Comparison of ENCODE assay signal across 15 mouse cellular contexts in the genomic region with DNA sequence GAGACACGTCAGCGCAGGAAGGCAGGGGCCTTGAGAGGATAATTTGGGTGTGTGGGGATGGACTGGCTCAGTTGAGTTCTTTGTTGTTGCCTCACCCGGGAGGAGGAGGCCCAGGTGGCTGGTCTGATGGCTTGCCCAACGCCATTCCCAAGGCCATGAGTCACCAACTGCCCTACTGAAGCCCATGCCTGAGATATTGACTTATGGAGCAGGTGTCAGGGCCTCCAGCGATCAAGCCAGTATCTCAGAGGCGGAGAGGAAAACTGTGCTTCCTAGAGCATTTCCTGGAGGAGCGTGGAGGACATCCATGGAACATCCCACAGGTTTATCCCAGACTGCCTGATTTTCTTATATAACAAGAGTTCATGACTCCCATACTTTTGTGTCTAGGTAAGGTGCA. TPM values are rescaled to one million over a fixed set of nuclear protein-coding genes. Genes with fewer than 3 reads are reported as not detected.
DNase-seq lines count a peak whose midpoint lies in the region; ATAC-seq and TF ChIP-seq lines count a peak whose summit lies in the region.
"Had no signal": no experiment of that assay in that cellular context is flagged by ENCODE, and none has a peak within 500 bp of the region (broad histone marks: within the 10 kb centered on the region; RNA-seq: fewer than 3 reads in every experiment).

No protein-coding gene starts in this region.

- H3K9me3 ChIP-seq in liver, postnatal 0 days (ENCODE audit: low read length) = no peaks in the 10 kb centered on the region
- no peaks in the 10 kb centered on the region for H3K9me3 ChIP-seq in stomach, embryonic 15.5 days
- H3K9me3 ChIP-seq: forebrain, embryonic 15.5 days; heart, embryonic 12.5 days; limb, embryonic 15.5 days had no signal

- no peak for TF ChIP-seq EP300 in liver, postnatal 0 days (IDR thresholded peaks at IDR 0.05; ENCODE audit: low read depth)

- no peak for ATAC-seq in liver, postnatal 0 days
- ATAC-seq in stomach, embryonic 15.5 days (ENCODE audit: insufficient read depth, low FRiP score, low read depth) = no peak
- ATAC-seq: forebrain, embryonic 15.5 days; hindbrain, embryonic 16.5 days; Patski had no signal

- no peak overlapping the region for H3K27ac ChIP-seq in cerebellum, adult 2 months (ENCODE audit: insufficient read depth, low read length)
- H3K27ac ChIP-seq in liver, postnatal 0 days (ENCODE audit: low read depth) = 0 out of 2 replicates have a peak overlapping the region, but pooled peaks have one; percentile 92
- H3K27ac ChIP-seq in stomach, embryonic 15.5 days = peak overlapping the region; percentile 40; the same call in 1 of the 2 replicates
- H3K27ac ChIP-seq: forebrain, embryonic 15.5 days; limb, embryonic 15.5 days had no signal

- H3K4me3 ChIP-seq in cerebellum, adult 2 months (replicated peaks; ENCODE audit: insufficient read depth, low read depth, low read length) = no peak overlapping the region
- H3K4me3 ChIP-seq in liver, postnatal 0 days (ENCODE audit: low read depth, low read length) = no peak overlapping the region
- no peak overlapping the region for H3K4me3 ChIP-seq in stomach, embryonic 15.5 days (replicated peaks)
- H3K4me3 ChIP-seq: forebrain, embryonic 15.5 days; heart, embryonic 12.5 days; limb, embryonic 15.5 days had no signal

- H3K9ac ChIP-seq in liver, postnatal 0 days (replicated peaks) = no peak overlapping the region
- no peak overlapping the region for H3K9ac ChIP-seq in stomach, embryonic 15.5 days
- H3K9ac ChIP-seq: forebrain, embryonic 15.5 days; heart, embryonic 12.5 days; limb, embryonic 15.5 days had no signal

- WGBS in cerebellum, adult 2 months = 81% methylated on average over 7 of the region's 7 CpGs
- 73% methylated on average over 7 of the region's 7 CpGs for WGBS in liver, postnatal 0 days (ENCODE audit: insufficient replicate concordance)
- WGBS in stomach, embryonic 15.5 days = 68% methylated on average over 7 of the region's 7 CpGs

- DNase-seq in cerebellum, adult 9-11 months = peak; percentile 57
- DNase-seq in cerebellum, adult 2 months = no peak
- no peak for DNase-seq in liver, postnatal 0 days
- no peak for DNase-seq in liver
- peak; percentile 53 for DNase-seq in MN1 (ENCODE audit: low spot score)
- no peak for DNase-seq in right cerebral cortex, adult 18-20 months
- DNase-seq in cerebellum, postnatal 4 days (ENCODE audit: low spot score in 2 of 2) = no peak

- TF ChIP-seq POLR2A in cerebellum, adult 2 months (IDR thresholded peaks at IDR 0.05; ENCODE audit: borderline replicate concordance, insufficient read depth, low read length) = no peak

- no peaks in the 10 kb centered on the region for H3K27me3 ChIP-seq in cerebellum, adult 2 months (ENCODE audit: control insufficient read depth, insufficient read depth, low read length)
- H3K27me3 ChIP-seq in liver, postnatal 0 days (ENCODE audit: insufficient read depth, low read length) = 0 out of 2 replicates have a peak, but pooled peaks cover 4% of the 10 kb centered on the region
- H3K27me3 ChIP-seq in stomach, embryonic 15.5 days (replicated peaks) = 0 out of 2 replicates have a peak, but pooled peaks cover 4% of the 10 kb centered on the region
- H3K27me3 ChIP-seq: heart, embryonic 12.5 days; Patski had no signal

- H3K36me3 ChIP-seq in liver, postnatal 0 days (replicated peaks; ENCODE audit: insufficient read depth, low read length) = no peaks in the 10 kb centered on the region
- no peaks in the 10 kb centered on the region for H3K36me3 ChIP-seq in stomach, embryonic 15.5 days
- H3K36me3 ChIP-seq: forebrain, embryonic 15.5 days; limb, embryonic 15.5 days had no signal

- H3K4me2 ChIP-seq in liver, postnatal 0 days (ENCODE audit: low read depth, low read length) = no peak overlapping the region
- H3K4me2 ChIP-seq in stomach, embryonic 15.5 days = no peak overlapping the region
- H3K4me2 ChIP-seq: forebrain, embryonic 15.5 days; limb, embryonic 15.5 days; midbrain, embryonic 11.5 days had no signal

- no peak for TF ChIP-seq CTCF in cerebellum, adult 2 months (IDR thresholded peaks at IDR 0.05; ENCODE audit: borderline replicate concordance, insufficient read depth, low read depth, low read length)
- TF ChIP-seq CTCF in liver, postnatal 0 days (IDR thresholded peaks at IDR 0.05; ENCODE audit: low read depth) = no peak

- no peaks in the 10 kb centered on the region for H3K4me1 ChIP-seq in cerebellum, adult 2 months (ENCODE audit: control insufficient read depth, insufficient read depth, low read length)
- H3K4me1 ChIP-seq in liver, postnatal 0 days (ENCODE audit: insufficient read depth) = peaks cover 43% of the 10 kb centered on the region
- peaks cover 18% of the 10 kb centered on the region; the same call in 1 of the 2 replicates for H3K4me1 ChIP-seq in stomach, embryonic 15.5 days

RNA-seq across cellular contexts. Expression of gene Abcb8, which starts 0.7 kb away (rescaled TPM):
- polyA plus RNA-seq in cerebellum, adult 2 months (2012; rRNA removed) = 51.8 and 53.5 TPM in 2 replicates
- polyA plus RNA-seq in liver, postnatal 0 days (2015; fragmentation: Nextera tagmentation; extraction: Ambion mirVana) = 20.3 and 22.3 TPM in 2 replicates
- 49.9 and 59.5 TPM in 2 replicates for polyA plus RNA-seq in stomach, embryonic 15.5 days (2015; fragmentation: Nextera tagmentation; extraction: Ambion mirVana)

RNA-seq across cellular contexts. Expression of gene Atg9b, which starts 0.8 kb away (rescaled TPM):
- 4.1 and 4.4 TPM in 2 replicates for polyA plus RNA-seq in cerebellum, adult 2 months (2012; rRNA removed)
- polyA plus RNA-seq in liver, postnatal 0 days (2015; fragmentation: Nextera tagmentation; extraction: Ambion mirVana) = 0.25 and 0.48 TPM in 2 replicates
- polyA plus RNA-seq in stomach, embryonic 15.5 days (2015; fragmentation: Nextera tagmentation; extraction: Ambion mirVana) = 2.0 and 2.5 TPM in 2 replicates

RNA-seq across cellular contexts. Expression of gene Asic3, which starts 20.5 kb away (rescaled TPM):
- polyA plus RNA-seq in cerebellum, adult 2 months (2012; rRNA removed) = 0.74 and 0.87 TPM in 2 replicates
- polyA plus RNA-seq in liver, postnatal 0 days (2015; fragmentation: Nextera tagmentation; extraction: Ambion mirVana) = 0.11 TPM in 1 of 2 replicates, not detected in the other
- polyA plus RNA-seq in stomach, embryonic 15.5 days (2015; fragmentation: Nextera tagmentation; extraction: Ambion mirVana) = 0.18 TPM in 1 of 2 replicates, not detected in the other
- polyA plus RNA-seq: CD4-positive, CD25-positive, alpha-beta regulatory T cell, adult 4 months had no signal

RNA-seq across cellular contexts. Expression of gene Nos3, which starts 28.1 kb away (rescaled TPM):
- polyA plus RNA-seq in cerebellum, adult 2 months (2012; rRNA removed) = 7.5 and 8.6 TPM in 2 replicates
- 1.7 and 1.8 TPM in 2 replicates for polyA plus RNA-seq in liver, postnatal 0 days (2015; fragmentation: Nextera tagmentation; extraction: Ambion mirVana)
- 6.8 and 8.3 TPM in 2 replicates for polyA plus RNA-seq in stomach, embryonic 15.5 days (2015; fragmentation: Nextera tagmentation; extraction: Ambion mirVana)

RNA-seq across cellular contexts. Expression of gene Cdk5, which starts 30.6 kb away (rescaled TPM):
- polyA plus RNA-seq in cerebellum, adult 2 months (2012; rRNA removed) = 221 and 222 TPM in 2 replicates
- 11.5 and 13.1 TPM in 2 replicates for polyA plus RNA-seq in liver, postnatal 0 days (2015; fragmentation: Nextera tagmentation; extraction: Ambion mirVana)
- 37.3 and 41.2 TPM in 2 replicates for polyA plus RNA-seq in stomach, embryonic 15.5 days (2015; fragmentation: Nextera tagmentation; extraction: Ambion mirVana)

Comparison
In these comparisons a context has a peak if more than half of its experiments do, and no peak if none do; other contexts are left out.
1. DNase-seq: peak in cerebellum, adult 9-11 months (single experiment) and MN1 (single experiment); none in cerebellum, adult 2 months (0 of 2), liver, postnatal 0 days (single experiment), liver (single experiment), right cerebral cortex, adult 18-20 months (single experiment) and cerebellum, postnatal 4 days (0 of 2).